Mouse (Mus musculus) lung, adult 2 months (tissue): ENCODE data around the gene Irak1.

Source experiments
- CTCF ChIP-seq: fragments of 200-500 bp; IDR thresholded peaks from 2 replicates; pipeline ENCODE4 v1.5.1; 2011; ENCODE audit warnings: mild to moderate bottlenecking, low read length, control low read depth; ENCODE audit not compliant: insufficient read depth
- POLR2A ChIP-seq: fragments of 200-500 bp; IDR thresholded peaks from 2 replicates; pipeline ENCODE4 v1.6.1; 2011; ENCODE audit warnings: low read depth, mild to moderate bottlenecking, control low read depth, low read length, borderline replicate concordance; ENCODE audit errors: extremely low read depth

DNA sequence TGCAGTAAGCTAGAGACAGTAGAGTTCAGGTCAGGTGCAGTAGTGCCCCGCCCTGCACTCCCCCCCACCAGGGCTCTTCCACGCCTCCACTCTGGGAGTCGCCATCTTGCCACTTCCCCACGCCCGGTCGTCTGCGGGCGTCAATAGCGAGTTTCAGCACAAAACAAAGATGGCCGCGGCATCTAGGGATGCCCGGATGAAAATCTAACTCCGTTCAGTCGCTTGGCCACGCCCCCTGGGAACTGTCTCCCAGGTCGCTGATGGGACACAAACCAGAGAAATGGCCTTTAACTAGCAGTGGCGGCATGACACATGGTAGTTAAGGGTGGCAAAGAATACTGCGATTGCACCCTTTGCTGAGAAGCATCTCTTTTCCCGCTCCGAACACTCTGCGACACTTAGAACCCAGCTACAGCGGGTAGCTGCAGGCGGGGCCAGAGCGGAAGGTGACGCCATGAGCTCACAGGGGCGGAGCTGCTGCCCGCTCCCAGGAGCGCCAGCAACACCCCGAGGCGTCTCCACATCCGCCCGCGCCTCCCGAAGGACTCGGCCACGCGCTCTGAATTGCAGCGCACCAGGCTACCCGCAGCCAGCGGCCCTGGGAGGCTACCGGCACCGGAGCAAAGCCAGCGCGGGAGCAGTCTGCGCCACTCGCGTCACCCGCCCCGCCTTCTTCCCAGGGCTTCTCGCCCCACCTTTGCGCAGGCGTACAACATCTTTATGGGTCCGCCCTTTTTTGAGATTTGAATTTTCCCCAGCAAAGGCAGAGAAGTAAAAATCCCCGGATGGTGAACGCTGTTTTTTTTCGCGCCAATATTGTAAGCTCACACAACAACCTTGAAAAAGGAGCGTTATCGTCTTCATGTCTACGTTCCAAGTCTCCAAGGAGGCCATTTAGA lies 56.3 kb downstream of the Irak1 start:
- TF ChIP-seq CTCF (no peak), POLR2A (peak; percentile 58)
